In genomic region chr17:28084964-28085363, GRCm38 (mm10) we compare ENCODE assay signal across 8 mouse cellular contexts. TPM values are rescaled to one million over a fixed set of nuclear protein-coding genes. Genes with fewer than 3 reads are reported as not detected.
A peak's percentile ranks its signal among the peaks of the same experiment; 100 is the strongest.
DNase-seq lines count a peak whose midpoint lies in the region; ATAC-seq and TF ChIP-seq lines count a peak whose summit lies in the region.

No protein-coding gene starts in this region.

- H3K9me3 ChIP-seq in heart, embryonic 13.5 days: no peaks in the 10 kb centered on the region
- H3K9me3 ChIP-seq in kidney, postnatal 0 days (replicated peaks; ENCODE audit: low read length): no peaks in the 10 kb centered on the region
- no peaks in the 10 kb centered on the region for H3K9me3 ChIP-seq in liver, embryonic 11.5 days (ENCODE audit: control insufficient read depth, low read length)

- 1% methylated on average over 16 of the region's 16 CpGs for WGBS in heart, embryonic 13.5 days
- WGBS in kidney, postnatal 0 days: 1% methylated on average over 16 of the region's 16 CpGs
- 1% methylated on average over 16 of the region's 16 CpGs for WGBS in liver, embryonic 11.5 days

- peak overlapping the region; percentile 64 for H3K4me2 ChIP-seq in heart, embryonic 13.5 days
- peak overlapping the region; percentile 43 for H3K4me2 ChIP-seq in kidney, postnatal 0 days (ENCODE audit: low read length)
- H3K4me2 ChIP-seq in liver, embryonic 11.5 days: peak overlapping the region; percentile 22

- H3K4me1 ChIP-seq in heart, embryonic 13.5 days: peaks cover 26% of the 10 kb centered on the region
- H3K4me1 ChIP-seq in kidney, postnatal 0 days (replicated peaks; ENCODE audit: insufficient read depth, low read length): 0 out of 2 replicates have a peak, but pooled peaks cover 3% of the 10 kb centered on the region
- H3K4me1 ChIP-seq in liver, embryonic 11.5 days (replicated peaks; ENCODE audit: control insufficient read depth, insufficient read depth, low read length): peaks cover 7% of the 10 kb centered on the region; the same call in 1 of the 2 replicates

- peak overlapping the region; percentile 34 for H3K4me3 ChIP-seq in heart, embryonic 13.5 days
- no peak overlapping the region for H3K4me3 ChIP-seq in kidney, postnatal 0 days (replicated peaks; ENCODE audit: low read depth, low read length)
- H3K4me3 ChIP-seq in liver, embryonic 11.5 days (ENCODE audit: low read depth, low read length): no peak overlapping the region

- H3K9ac ChIP-seq in heart, embryonic 13.5 days: peak overlapping the region; percentile 71
- no peak overlapping the region for H3K9ac ChIP-seq in kidney, postnatal 0 days (ENCODE audit: low read depth, low read length)
- no peak overlapping the region for H3K9ac ChIP-seq in liver, embryonic 11.5 days (ENCODE audit: low read depth, low read length)

- TF ChIP-seq CTCF in brain, embryonic 14.5 days (IDR thresholded peaks at IDR 0.05; ENCODE audit: borderline replicate concordance, extremely low read depth, insufficient read depth, insufficient read length): peak; percentile 99
- peak; percentile 96 for TF ChIP-seq CTCF in kidney, postnatal 0 days (IDR thresholded peaks at IDR 0.05; ENCODE audit: low read depth)

- no peak overlapping the region for H3K27ac ChIP-seq in heart, embryonic 13.5 days (replicated peaks)
- no peak overlapping the region for H3K27ac ChIP-seq in kidney, postnatal 0 days
- H3K27ac ChIP-seq in liver, embryonic 11.5 days (ENCODE audit: low read depth, low read length): peak overlapping the region; percentile 56

- H3K27me3 ChIP-seq in heart, embryonic 13.5 days (replicated peaks): peaks cover 24% of the 10 kb centered on the region
- no peaks in the 10 kb centered on the region for H3K27me3 ChIP-seq in kidney, postnatal 0 days (ENCODE audit: insufficient read depth, low read length)
- H3K27me3 ChIP-seq in liver, embryonic 11.5 days (replicated peaks; ENCODE audit: control insufficient read depth, insufficient read depth, low read length): no peaks in the 10 kb centered on the region
- no peaks in the 10 kb centered on the region; the same call in 1 of the 2 replicates for H3K27me3 ChIP-seq in splenic B cell, adult 2 months (ENCODE audit: control insufficient read depth, insufficient read depth, low read length, poor library complexity, severe bottlenecking)

- H3K36me3 ChIP-seq in heart, embryonic 13.5 days: no peaks in the 10 kb centered on the region
- no peaks in the 10 kb centered on the region for H3K36me3 ChIP-seq in kidney, postnatal 0 days (ENCODE audit: insufficient read depth, low read length)
- H3K36me3 ChIP-seq in liver, embryonic 11.5 days (ENCODE audit: control insufficient read depth, insufficient read depth, low read length): no peaks in the 10 kb centered on the region
- no peaks in the 10 kb centered on the region for H3K36me3 ChIP-seq in splenic B cell, adult 2 months (ENCODE audit: control insufficient read depth, insufficient read depth, low read length, poor library complexity, severe bottlenecking)

- no peak for TF ChIP-seq POLR2A in brain, embryonic 14.5 days (IDR thresholded peaks at IDR 0.05; ENCODE audit: borderline replicate concordance, extremely low read depth, insufficient read depth, insufficient read length, poor library complexity, severe bottlenecking)

- peak; percentile 74 for ATAC-seq in erythroid progenitor cell, adult 5-6 weeks (replicated peaks; ENCODE audit: low FRiP score, poor library complexity, severe bottlenecking)
- 0 out of 2 replicates have a peak, but pooled peaks have one; percentile 15 for ATAC-seq in heart, embryonic 13.5 days (ENCODE audit: extremely low read depth, insufficient number of reproducible peaks, low FRiP score, low TSS enrichment)
- ATAC-seq in kidney, postnatal 0 days (replicated peaks; ENCODE audit: low FRiP score, low read depth): peak; percentile 24; the same call in 1 of the 2 replicates
- peak; percentile 70 for ATAC-seq in liver, embryonic 11.5 days (replicated peaks; ENCODE audit: low FRiP score)

- DNase-seq in CD4-positive helper T cell, adult 2 months (ENCODE audit: low read depth, low spot score): peak; percentile 90
- DNase-seq in brain, embryonic 14.5 days (ENCODE audit: low read depth): peak; percentile 95
- peak; percentile 96 for DNase-seq in kidney, postnatal 0 days (ENCODE audit: low spot score)
- DNase-seq in liver, embryonic 11.5 days (ENCODE audit: low spot score): peak; percentile 89
- DNase-seq in naive thymus-derived CD4-positive, alpha-beta T cell, adult 2 months (ENCODE audit: low read depth): peak; percentile 92
- peak; percentile 95 for DNase-seq in splenic B cell, adult 2 months (ENCODE audit: low read depth, low spot score)

RNA-seq across cellular contexts. Expression of gene Tcp11, which starts 4.5 kb away (rescaled TPM):
- polyA plus RNA-seq in brain, embryonic 14.5 days (2012; rRNA removed): 2.4 and 2.8 TPM in 2 replicates
- total RNA-seq in erythroid progenitor cell, adult 5-6 weeks (2015; ENCODE audit: low replicate concordance): not detected in 2 replicates
- total RNA-seq in erythroid progenitor cell, adult 5-6 weeks (2017; ENCODE audit: low replicate concordance): not detected in 2 replicates
- 0.49 and 0.55 TPM in 2 replicates for polyA plus RNA-seq in heart, embryonic 13.5 days (2015; fragmentation: Nextera tagmentation; extraction: Ambion mirVana)
- 5.8 TPM in 2 replicates for polyA plus RNA-seq in kidney, postnatal 0 days (2015; fragmentation: Nextera tagmentation; extraction: Ambion mirVana)
- 0.61 and 0.97 TPM in 2 replicates for polyA plus RNA-seq in liver, embryonic 11.5 days (2014; fragmentation: Nextera tagmentation; extraction: Ambion mirVana)

RNA-seq across cellular contexts. Expression of gene Scube3, which starts 57.0 kb away (rescaled TPM):
- 18.5 and 26.5 TPM in 2 replicates for polyA plus RNA-seq in brain, embryonic 14.5 days (2012; rRNA removed)
- not detected in 2 replicates for total RNA-seq in erythroid progenitor cell, adult 5-6 weeks (2015; ENCODE audit: low replicate concordance)
- total RNA-seq in erythroid progenitor cell, adult 5-6 weeks (2017; ENCODE audit: low replicate concordance): not detected in 2 replicates
- 0.69 and 1.1 TPM in 2 replicates for polyA plus RNA-seq in heart, embryonic 13.5 days (2015; fragmentation: Nextera tagmentation; extraction: Ambion mirVana)
- 14.2 and 14.7 TPM in 2 replicates for polyA plus RNA-seq in kidney, postnatal 0 days (2015; fragmentation: Nextera tagmentation; extraction: Ambion mirVana)
- polyA plus RNA-seq in liver, embryonic 11.5 days (2014; fragmentation: Nextera tagmentation; extraction: Ambion mirVana): 2.6 TPM in 2 replicates

Comparison
In these comparisons a context has a peak if more than half of its experiments do, and no peak if none do; other contexts are left out.
1. ATAC-seq: peak in every context shown above with its lines; median percentile 74 in erythroid progenitor cell, adult 5-6 weeks; 70 in liver, embryonic 11.5 days; 24 in kidney, postnatal 0 days; 15 in heart, embryonic 13.5 days.